Mouse (Mus musculus): Measurements from ENCODE around the gene Lsm14a. TPM values are rescaled to one million over a fixed set of nuclear protein-coding genes. Genes with fewer than 3 reads are reported as not detected.

The Lsm14a gene
- polyA plus RNA-seq, 1 experiment from 2014 or later: 54.7 TPM

GRCm38 (mm10) chr7:34395761-34396160 lies 2.6 kb upstream of the Lsm14a start:
- no peak overlapping the region for H3K27ac ChIP-seq (ENCODE audit: low read depth, low read length)
- no peaks in the 10 kb centered on the region for H3K36me3 ChIP-seq (ENCODE audit: control insufficient read depth, insufficient read depth, low read length)
- DNase-seq (ENCODE audit: low spot score): no peak
- H3K4me3 ChIP-seq (ENCODE audit: low read depth, low read length): no peak overlapping the region
- no peaks in the 10 kb centered on the region for H3K9me3 ChIP-seq (replicated peaks; ENCODE audit: control insufficient read depth, low read length)
- 78% methylated on average over 6 of the region's 6 CpGs for WGBS
- H3K4me1 ChIP-seq (ENCODE audit: control insufficient read depth, insufficient read depth, low read length): no peaks in the 10 kb centered on the region
- no peaks in the 10 kb centered on the region for H3K27me3 ChIP-seq (replicated peaks; ENCODE audit: control insufficient read depth, insufficient read depth, low read length)
- no peak overlapping the region for H3K9ac ChIP-seq (ENCODE audit: low read length)
- ATAC-seq: no peak
- H3K4me2 ChIP-seq (ENCODE audit: low read length): no peak overlapping the region

- Histone ChIP-seq H3K9ac (ENCODE audit: low read length) (no peak overlapping the region), H3K4me3 (ENCODE audit: low read depth, low read length) (no peak overlapping the region), H3K4me2 (ENCODE audit: low read length) (no peak overlapping the region), H3K36me3 (ENCODE audit: control insufficient read depth, insufficient read depth, low read length) (no peaks in the 10 kb centered on the region), H3K4me1 (ENCODE audit: control insufficient read depth, insufficient read depth, low read length) (peaks cover 5% of the 10 kb centered on the region), H3K27ac (ENCODE audit: low read depth, low read length) (peak overlapping the region; percentile 44; the same call in 1 of the 2 replicates), H3K27me3 (replicated peaks; ENCODE audit: control insufficient read depth, insufficient read depth, low read length) (no peaks in the 10 kb centered on the region), H3K9me3 (replicated peaks; ENCODE audit: control insufficient read depth, low read length) (no peaks in the 10 kb centered on the region)
- 76% methylated on average over 5 of the region's 5 CpGs for WGBS
- DNase-seq (ENCODE audit: low spot score): no peak
- no peak for ATAC-seq
Measured at GRCm38 (mm10) chr7:34394636-34395035, 1.5 kb upstream of the Lsm14a start.

GRCm38 (mm10) chr7:34394091-34394490 lies 976 bp upstream of the Lsm14a start:
- no peaks in the 10 kb centered on the region for H3K36me3 ChIP-seq (ENCODE audit: control insufficient read depth, insufficient read depth, low read length)
- 22% methylated on average over 2 of the region's 2 CpGs for WGBS
- H3K4me1 ChIP-seq (ENCODE audit: control insufficient read depth, insufficient read depth, low read length): peaks cover 5% of the 10 kb centered on the region
- H3K9me3 ChIP-seq (replicated peaks; ENCODE audit: control insufficient read depth, low read length): no peaks in the 10 kb centered on the region
- no peak overlapping the region for H3K27ac ChIP-seq (ENCODE audit: low read depth, low read length)
- ATAC-seq (no peak), DNase-seq (ENCODE audit: low spot score) (peak; percentile 80)
- H3K9ac ChIP-seq (ENCODE audit: low read length): no peak overlapping the region
- no peaks in the 10 kb centered on the region for H3K27me3 ChIP-seq (replicated peaks; ENCODE audit: control insufficient read depth, insufficient read depth, low read length)
- no peak overlapping the region for H3K4me2 ChIP-seq (ENCODE audit: low read length)
- H3K4me3 ChIP-seq (ENCODE audit: low read depth, low read length): no peak overlapping the region

DNA sequence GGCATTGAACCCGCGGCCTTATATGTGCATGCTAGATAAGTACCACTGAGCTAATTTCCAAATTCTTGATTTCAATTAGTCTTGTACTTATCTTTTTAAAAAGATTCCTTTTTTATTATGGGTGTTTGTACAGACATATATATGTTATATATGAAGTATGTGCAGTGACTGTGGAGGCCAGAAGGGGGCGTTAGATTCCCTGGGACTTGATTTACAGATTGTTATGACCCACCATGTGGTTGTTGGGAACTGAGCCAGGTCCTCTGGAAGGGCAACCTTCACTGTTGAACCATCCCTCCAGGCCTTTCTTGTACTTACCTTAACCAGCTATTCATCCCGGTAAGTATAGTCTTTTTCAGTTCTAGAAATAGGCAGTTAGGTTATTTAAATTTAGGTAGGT lies 780 bp downstream of the Lsm14a start:
- DNase-seq (ENCODE audit: low spot score) (no peak), ATAC-seq (no peak)
- Histone ChIP-seq H3K27ac (ENCODE audit: low read depth, low read length) (no peak overlapping the region), H3K4me2 (ENCODE audit: low read length) (no peak overlapping the region), H3K4me3 (ENCODE audit: low read depth, low read length) (no peak overlapping the region), H3K36me3 (ENCODE audit: control insufficient read depth, insufficient read depth, low read length) (no peaks in the 10 kb centered on the region), H3K9me3 (replicated peaks; ENCODE audit: control insufficient read depth, low read length) (no peaks in the 10 kb centered on the region), H3K4me1 (ENCODE audit: control insufficient read depth, insufficient read depth, low read length) (peaks cover 10% of the 10 kb centered on the region), H3K9ac (ENCODE audit: low read length) (no peak overlapping the region), H3K27me3 (replicated peaks; ENCODE audit: control insufficient read depth, insufficient read depth, low read length) (no peaks in the 10 kb centered on the region)
- 71% methylated on average over 4 of the region's 4 CpGs for WGBS

GRCm38 (mm10) chr7:34391711-34392110 lies 1.4 kb downstream of the Lsm14a start:
- Histone ChIP-seq H3K27ac (ENCODE audit: low read depth, low read length) (no peak overlapping the region), H3K9me3 (replicated peaks; ENCODE audit: control insufficient read depth, low read length) (no peaks in the 10 kb centered on the region), H3K27me3 (replicated peaks; ENCODE audit: control insufficient read depth, insufficient read depth, low read length) (no peaks in the 10 kb centered on the region), H3K36me3 (ENCODE audit: control insufficient read depth, insufficient read depth, low read length) (no peaks in the 10 kb centered on the region), H3K4me2 (ENCODE audit: low read length) (no peak overlapping the region), H3K9ac (ENCODE audit: low read length) (no peak overlapping the region), H3K4me1 (ENCODE audit: control insufficient read depth, insufficient read depth, low read length) (peaks cover 17% of the 10 kb centered on the region), H3K4me3 (ENCODE audit: low read depth, low read length) (no peak overlapping the region)
- DNase-seq (ENCODE audit: low spot score) (no peak), ATAC-seq (no peak)
- WGBS: 75% methylated on average over 4 of the region's 4 CpGs

DNA sequence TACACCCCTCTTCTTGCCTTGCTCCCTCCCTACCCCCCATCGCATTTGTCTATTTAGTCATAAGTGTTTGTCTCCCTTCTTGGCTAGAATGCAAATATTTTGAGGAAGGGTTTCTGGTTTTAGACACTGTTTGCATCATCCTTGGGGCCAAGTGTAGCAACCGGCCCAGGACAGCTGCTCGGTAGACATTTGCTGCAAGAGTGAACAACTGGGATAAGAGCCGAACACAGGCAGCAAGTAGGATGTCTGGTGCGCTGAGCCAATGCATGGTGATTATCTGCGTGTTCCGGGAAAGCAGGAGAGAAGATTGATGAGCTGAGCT lies 2.3 kb downstream of the Lsm14a start:
- H3K4me2 ChIP-seq (ENCODE audit: low read length): no peak overlapping the region; the same call in 1 of the 2 replicates

GRCm38 (mm10) chr7:34390111-34390833 lies 2.8 kb downstream of the Lsm14a start:
- peak overlapping the region; percentile 98 for H3K27ac ChIP-seq (ENCODE audit: low read depth, low read length)
- no peak for ATAC-seq
- no peaks in the 10 kb centered on the region for H3K27me3 ChIP-seq (replicated peaks; ENCODE audit: control insufficient read depth, insufficient read depth, low read length)
- H3K4me1 ChIP-seq (ENCODE audit: control insufficient read depth, insufficient read depth, low read length): peaks cover 25% of the 10 kb centered on the region
- peak overlapping the region; percentile 98 for H3K9ac ChIP-seq (ENCODE audit: low read length)
- peak overlapping the region; percentile 92 for H3K4me3 ChIP-seq (ENCODE audit: low read depth, low read length)
- DNase-seq (ENCODE audit: low spot score): no peak
- H3K4me2 ChIP-seq (ENCODE audit: low read length): peak overlapping the region; percentile 63
- WGBS: 13% methylated on average over 18 of the region's 18 CpGs
- no peaks in the 10 kb centered on the region for H3K36me3 ChIP-seq (ENCODE audit: control insufficient read depth, insufficient read depth, low read length)
- no peaks in the 10 kb centered on the region for H3K9me3 ChIP-seq (replicated peaks; ENCODE audit: control insufficient read depth, low read length)

More for the DNA sequence above, 2.3 kb downstream of the Lsm14a start:
- Histone ChIP-seq H3K27me3 (replicated peaks; ENCODE audit: control insufficient read depth, insufficient read depth, low read length) (no peaks in the 10 kb centered on the region), H3K9me3 (replicated peaks; ENCODE audit: control insufficient read depth, low read length) (no peaks in the 10 kb centered on the region), H3K36me3 (ENCODE audit: control insufficient read depth, insufficient read depth, low read length) (no peaks in the 10 kb centered on the region), H3K9ac (ENCODE audit: low read length) (no peak overlapping the region; the same call in 1 of the 2 replicates), H3K4me3 (ENCODE audit: low read depth, low read length) (no peak overlapping the region), H3K27ac (ENCODE audit: low read depth, low read length) (no peak overlapping the region), H3K4me1 (ENCODE audit: control insufficient read depth, insufficient read depth, low read length) (peaks cover 21% of the 10 kb centered on the region)
- 82% methylated on average over 7 of the region's 7 CpGs for WGBS
- DNase-seq (ENCODE audit: low spot score): no peak
- no peak for ATAC-seq

DNA sequence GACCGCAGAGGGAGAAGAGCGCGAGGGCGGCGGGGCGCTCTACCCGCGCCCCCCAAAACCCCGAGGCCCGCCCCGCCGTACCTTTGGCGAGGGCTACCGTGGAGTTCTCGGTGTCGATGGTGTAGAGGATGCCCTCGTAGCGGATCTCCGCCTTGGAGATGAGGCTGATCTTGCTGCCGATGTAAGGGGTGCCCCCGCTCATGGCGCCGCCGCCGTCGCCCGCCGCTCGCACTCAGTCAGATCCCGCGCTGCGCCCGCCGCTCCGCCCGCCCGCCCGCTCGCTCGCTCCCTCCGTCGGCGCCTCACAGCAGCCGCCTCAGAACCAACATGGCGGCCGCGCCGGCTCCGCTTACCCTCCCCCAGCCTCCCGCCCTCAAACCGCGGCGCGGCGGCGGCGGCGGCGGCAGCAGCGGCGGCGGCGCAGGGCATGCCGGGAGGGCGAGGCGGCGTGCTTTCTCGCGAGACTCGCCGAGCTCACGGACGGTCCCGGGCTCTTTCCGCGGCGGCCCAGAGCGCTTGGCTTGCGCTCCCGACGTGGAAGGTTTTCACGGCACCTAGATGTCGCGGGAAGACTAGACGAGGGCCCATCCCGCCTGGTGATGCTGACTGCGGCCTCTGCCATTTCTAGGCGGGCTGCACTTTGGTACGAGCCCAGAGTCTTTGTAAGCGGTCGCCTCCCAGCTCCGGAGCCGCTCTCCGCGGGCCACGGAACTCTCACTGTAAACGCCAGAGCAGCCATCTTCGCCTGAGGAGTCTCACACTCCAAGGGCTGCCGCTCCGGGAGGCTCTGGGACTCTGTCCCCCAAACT lies 3.6 kb downstream of the Lsm14a start:
- Histone ChIP-seq H3K9ac (ENCODE audit: low read length) (peak overlapping the region; percentile 98), H3K27ac (ENCODE audit: low read depth, low read length) (peak overlapping the region; percentile 98), H3K36me3 (ENCODE audit: control insufficient read depth, insufficient read depth, low read length) (no peaks in the 10 kb centered on the region), H3K4me1 (ENCODE audit: control insufficient read depth, insufficient read depth, low read length) (peaks cover 25% of the 10 kb centered on the region), H3K4me2 (ENCODE audit: low read length) (peak overlapping the region; percentile 90), H3K9me3 (replicated peaks; ENCODE audit: control insufficient read depth, low read length) (no peaks in the 10 kb centered on the region), H3K4me3 (ENCODE audit: low read depth, low read length) (peak overlapping the region; percentile 92), H3K27me3 (replicated peaks; ENCODE audit: control insufficient read depth, insufficient read depth, low read length) (no peaks in the 10 kb centered on the region)
- DNase-seq (ENCODE audit: low spot score): peak; percentile 94
- peak; percentile 95 for ATAC-seq
- under 1% methylated on average over 62 of the region's 100 CpGs for WGBS
